Mouse (Mus musculus): ENCODE data around the gene Speg. TPM values are rescaled to one million over a fixed set of nuclear protein-coding genes. Genes with fewer than 3 reads are reported as not detected.

The Speg gene
- polyA plus RNA-seq, 1 experiment from 2014 or later = 41.2 TPM

GRCm38 (mm10) chr1:75422216-75422822 is 47.2 kb downstream of the Speg start:
- Histone ChIP-seq H3K27ac (ENCODE audit: low read length) (no peak overlapping the region), H3K9me3 (replicated peaks; ENCODE audit: control insufficient read depth, low read length) (no peaks in the 10 kb centered on the region), H3K9ac (ENCODE audit: low read length) (peak overlapping the region; percentile 47), H3K4me1 (ENCODE audit: control insufficient read depth, insufficient read depth, low read length) (peaks cover 4% of the 10 kb centered on the region; the same call in 1 of the 2 replicates), H3K27me3 (ENCODE audit: control insufficient read depth, insufficient read depth, low read length) (peaks cover 35% of the 10 kb centered on the region), H3K4me3 (replicated peaks; ENCODE audit: low read length) (peak overlapping the region; percentile 30), H3K4me2 (ENCODE audit: low read depth, low read length) (peak overlapping the region; percentile 53), H3K36me3 (ENCODE audit: control insufficient read depth, insufficient read depth, low read length) (no peaks in the 10 kb centered on the region)
- WGBS = 19% methylated on average over 32 of the region's 32 CpGs
- 0 out of 2 replicates have a peak, but pooled peaks have one; percentile 19 for ATAC-seq (ENCODE audit: insufficient read depth, low FRiP score)

- Histone ChIP-seq H3K27ac (ENCODE audit: low read length) (no peak overlapping the region), H3K27me3 (ENCODE audit: control insufficient read depth, insufficient read depth, low read length) (peaks cover 35% of the 10 kb centered on the region), H3K4me3 (replicated peaks; ENCODE audit: low read length) (peak overlapping the region; percentile 30), H3K4me2 (ENCODE audit: low read depth, low read length) (peak overlapping the region; percentile 53), H3K36me3 (ENCODE audit: control insufficient read depth, insufficient read depth, low read length) (no peaks in the 10 kb centered on the region), H3K9me3 (replicated peaks; ENCODE audit: control insufficient read depth, low read length) (no peaks in the 10 kb centered on the region), H3K9ac (ENCODE audit: low read length) (peak overlapping the region; percentile 47), H3K4me1 (ENCODE audit: control insufficient read depth, insufficient read depth, low read length) (peaks cover 4% of the 10 kb centered on the region; the same call in 1 of the 2 replicates)
- 8% methylated on average over 71 of the region's 71 CpGs for WGBS
- 0 out of 2 replicates have a peak, but pooled peaks have one; percentile 22 for ATAC-seq (ENCODE audit: insufficient read depth, low FRiP score)
Observed at GRCm38 (mm10) chr1:75422823-75423471, 47.9 kb downstream of the Speg start.

- H3K36me3 ChIP-seq (ENCODE audit: control insufficient read depth, insufficient read depth, low read length) = no peaks in the 10 kb centered on the region
- H3K4me3 ChIP-seq (replicated peaks; ENCODE audit: low read length) = no peak overlapping the region
- 78% methylated on average over 11 of the region's 11 CpGs for WGBS
- peaks cover 35% of the 10 kb centered on the region for H3K27me3 ChIP-seq (ENCODE audit: control insufficient read depth, insufficient read depth, low read length)
- H3K9me3 ChIP-seq (replicated peaks; ENCODE audit: control insufficient read depth, low read length) = no peaks in the 10 kb centered on the region
- peaks cover 4% of the 10 kb centered on the region; the same call in 1 of the 2 replicates for H3K4me1 ChIP-seq (ENCODE audit: control insufficient read depth, insufficient read depth, low read length)
- no peak overlapping the region for H3K27ac ChIP-seq (ENCODE audit: low read length)
- H3K4me2 ChIP-seq (ENCODE audit: low read depth, low read length) = no peak overlapping the region
- ATAC-seq (ENCODE audit: insufficient read depth, low FRiP score) = no peak
- H3K9ac ChIP-seq (ENCODE audit: low read length) = no peak overlapping the region
Observed at GRCm38 (mm10) chr1:75423780-75424390, 48.8 kb downstream of the Speg start.

- H3K9me3 ChIP-seq (replicated peaks; ENCODE audit: control insufficient read depth, low read length) = no peaks in the 10 kb centered on the region
- H3K4me1 ChIP-seq (ENCODE audit: control insufficient read depth, insufficient read depth, low read length) = peaks cover 4% of the 10 kb centered on the region; the same call in 1 of the 2 replicates
- no peak overlapping the region for H3K27ac ChIP-seq (ENCODE audit: low read length)
- H3K27me3 ChIP-seq (ENCODE audit: control insufficient read depth, insufficient read depth, low read length) = peaks cover 29% of the 10 kb centered on the region
- H3K9ac ChIP-seq (ENCODE audit: low read length) = no peak overlapping the region
- no peak for ATAC-seq (ENCODE audit: insufficient read depth, low FRiP score)
- no peaks in the 10 kb centered on the region for H3K36me3 ChIP-seq (ENCODE audit: control insufficient read depth, insufficient read depth, low read length)
- H3K4me3 ChIP-seq (replicated peaks; ENCODE audit: low read length) = no peak overlapping the region
- 26% methylated on average over 10 of the region's 10 CpGs for WGBS
- no peak overlapping the region for H3K4me2 ChIP-seq (ENCODE audit: low read depth, low read length)
Observed at GRCm38 (mm10) chr1:75425796-75426471, 50.8 kb downstream of the Speg start.

GRCm38 (mm10) chr1:75435475-75436328 is 60.6 kb downstream of the Speg start, which contains the start of gene Gmppa:
Gene Gmppa, plus strand, starts transcription at chr1:75435930.
- Histone ChIP-seq H3K9ac (ENCODE audit: low read length) (peak within 1 kb of the TSS; percentile 88), H3K4me1 (ENCODE audit: control insufficient read depth, insufficient read depth, low read length) (peaks cover 13% of the 10 kb centered on the region), H3K4me2 (ENCODE audit: low read depth, low read length) (peak within 1 kb of the TSS; percentile 81), H3K4me3 (replicated peaks; ENCODE audit: low read length) (peak within 1 kb of the TSS; percentile 77), H3K36me3 (ENCODE audit: control insufficient read depth, insufficient read depth, low read length) (no peaks in the 10 kb centered on the region), H3K27ac (ENCODE audit: low read length) (peak within 1 kb of the TSS; percentile 75), H3K9me3 (replicated peaks; ENCODE audit: control insufficient read depth, low read length) (no peaks in the 10 kb centered on the region), H3K27me3 (ENCODE audit: control insufficient read depth, insufficient read depth, low read length) (no peaks in the 10 kb centered on the region)
- ATAC-seq (ENCODE audit: insufficient read depth, low FRiP score) = peak; percentile 83
- WGBS = 5% methylated on average over 28 of the region's 28 CpGs

- 70% methylated on average over 8 of the region's 9 CpGs for WGBS
- H3K36me3 ChIP-seq (ENCODE audit: control insufficient read depth, insufficient read depth, low read length) = no peaks in the 10 kb centered on the region
- no peaks in the 10 kb centered on the region for H3K27me3 ChIP-seq (ENCODE audit: control insufficient read depth, insufficient read depth, low read length)
- H3K27ac ChIP-seq (ENCODE audit: low read length) = no peak overlapping the region
- no peaks in the 10 kb centered on the region for H3K9me3 ChIP-seq (replicated peaks; ENCODE audit: control insufficient read depth, low read length)
- no peak overlapping the region for H3K4me2 ChIP-seq (ENCODE audit: low read depth, low read length)
- ATAC-seq (ENCODE audit: insufficient read depth, low FRiP score) = no peak
- H3K9ac ChIP-seq (ENCODE audit: low read length) = no peak overlapping the region
- H3K4me1 ChIP-seq (ENCODE audit: control insufficient read depth, insufficient read depth, low read length) = peaks cover 13% of the 10 kb centered on the region
- H3K4me3 ChIP-seq (replicated peaks; ENCODE audit: low read length) = no peak overlapping the region
Observed at GRCm38 (mm10) chr1:75438782-75439181, 63.7 kb downstream of the Speg start.

GRCm38 (mm10) chr1:75440661-75441060 is 65.6 kb downstream of the Speg start:
- no peak overlapping the region for H3K27ac ChIP-seq (ENCODE audit: low read length)
- no peak overlapping the region for H3K4me3 ChIP-seq (replicated peaks; ENCODE audit: low read length)
- peaks cover 7% of the 10 kb centered on the region for H3K27me3 ChIP-seq (ENCODE audit: control insufficient read depth, insufficient read depth, low read length)
- H3K9me3 ChIP-seq (replicated peaks; ENCODE audit: control insufficient read depth, low read length) = no peaks in the 10 kb centered on the region
- ATAC-seq (ENCODE audit: insufficient read depth, low FRiP score) = no peak
- H3K4me1 ChIP-seq (ENCODE audit: control insufficient read depth, insufficient read depth, low read length) = peaks cover 17% of the 10 kb centered on the region
- H3K9ac ChIP-seq (ENCODE audit: low read length) = no peak overlapping the region
- H3K36me3 ChIP-seq (ENCODE audit: control insufficient read depth, insufficient read depth, low read length) = no peaks in the 10 kb centered on the region
- no peak overlapping the region for H3K4me2 ChIP-seq (ENCODE audit: low read depth, low read length)
- 93% methylated on average over 7 of the region's 7 CpGs for WGBS

- 88% methylated on average over 15 of the region's 15 CpGs for WGBS
- no peak overlapping the region for H3K9ac ChIP-seq (ENCODE audit: low read length)
- ATAC-seq (ENCODE audit: insufficient read depth, low FRiP score) = no peak
- H3K9me3 ChIP-seq (replicated peaks; ENCODE audit: control insufficient read depth, low read length) = no peaks in the 10 kb centered on the region
- H3K27ac ChIP-seq (ENCODE audit: low read length) = no peak overlapping the region
- no peak overlapping the region for H3K4me2 ChIP-seq (ENCODE audit: low read depth, low read length)
- H3K4me1 ChIP-seq (ENCODE audit: control insufficient read depth, insufficient read depth, low read length) = peaks cover 22% of the 10 kb centered on the region
- H3K36me3 ChIP-seq (ENCODE audit: control insufficient read depth, insufficient read depth, low read length) = no peaks in the 10 kb centered on the region
- H3K27me3 ChIP-seq (ENCODE audit: control insufficient read depth, insufficient read depth, low read length) = peaks cover 7% of the 10 kb centered on the region
- no peak overlapping the region for H3K4me3 ChIP-seq (replicated peaks; ENCODE audit: low read length)
Observed at GRCm38 (mm10) chr1:75441471-75441996, 66.4 kb downstream of the Speg start.

All from stomach, embryonic 16.5 days (tissue).